Mouse (Mus musculus) spleen, adult 12 weeks (tissue): ENCODE measurements around the gene P3h4.
"Not testable (repeated sequence)": the region's sequence is repeated elsewhere in the genome, so short reads cannot be mapped to it uniquely, and the experiment has no call there.

Experiments
- DNase-seq: peaks from one replicate; pipeline ENCODE4 v3.0.0; 2022; ENCODE audit warnings: low spot score

P3h4 gene

GRCm38 (mm10) chr11:100361059-100361458 is 53.6 kb downstream of the P3h4 start:
- not testable (repeated sequence) for DNase-seq

- no peak for DNase-seq
Measured at GRCm38 (mm10) chr11:100360175-100360574, 54.5 kb downstream of the P3h4 start.
